Mouse (Mus musculus): ENCODE data around the gene Siae.

Gene Siae

GRCm38 (mm10) chr9:37540701-37541575 lies 14.6 kb upstream of the Siae start:
- no peak for DNase-seq (ENCODE audit: low spot score)

GRCm38 (mm10) chr9:37541851-37542642 lies 13.5 kb upstream of the Siae start:
- no peak for DNase-seq (ENCODE audit: low spot score)

GRCm38 (mm10) chr9:37543869-37544440 lies 11.5 kb upstream of the Siae start:
- no peak for DNase-seq (ENCODE audit: low spot score)

GRCm38 (mm10) chr9:37544447-37545165 lies 10.9 kb upstream of the Siae start:
- peak; percentile 73 for DNase-seq (ENCODE audit: low spot score)

GRCm38 (mm10) chr9:37545166-37545610 lies 10.3 kb upstream of the Siae start:
- DNase-seq (ENCODE audit: low spot score) = no peak

GRCm38 (mm10) chr9:37545847-37546452 lies 9.5 kb upstream of the Siae start:
- DNase-seq (ENCODE audit: low spot score) = no peak

GRCm38 (mm10) chr9:37546889-37547288 lies 8.6 kb upstream of the Siae start:
- no peak for DNase-seq (ENCODE audit: low spot score)

GRCm38 (mm10) chr9:37550435-37550834 lies 5.1 kb upstream of the Siae start:
- no peak for DNase-seq (ENCODE audit: low spot score)

- no peak for DNase-seq (ENCODE audit: low spot score)
Measured at GRCm38 (mm10) chr9:37551751-37552531, 3.6 kb upstream of the Siae start.

- DNase-seq (ENCODE audit: low spot score) = peak; percentile 88
Measured at GRCm38 (mm10) chr9:37552536-37553293, 2.8 kb upstream of the Siae start, which contains the start of gene Nrgn. Gene Nrgn (minus strand): TSS chr9:37552904.

- no peak for DNase-seq (ENCODE audit: low spot score)
Measured at GRCm38 (mm10) chr9:37554279-37554678, 1.2 kb upstream of the Siae start.

GRCm38 (mm10) chr9:37556366-37556765 lies 868 bp downstream of the Siae start:
- DNase-seq (ENCODE audit: low spot score) = no peak

- no peak for DNase-seq (ENCODE audit: low spot score)
Measured at GRCm38 (mm10) chr9:37560617-37561016, 5.1 kb downstream of the Siae start.

- no peak for DNase-seq (ENCODE audit: low spot score)
Measured at GRCm38 (mm10) chr9:37563805-37564204, 8.3 kb downstream of the Siae start.

- DNase-seq (ENCODE audit: low spot score) = no peak
Measured at GRCm38 (mm10) chr9:37567019-37567418, 11.5 kb downstream of the Siae start.

GRCm38 (mm10) chr9:37567454-37567853 lies 12.0 kb downstream of the Siae start:
- no peak for DNase-seq (ENCODE audit: low spot score)

GRCm38 (mm10) chr9:37567892-37568604 lies 12.6 kb downstream of the Siae start:
- DNase-seq (ENCODE audit: low spot score) = no peak

- no peak for DNase-seq (ENCODE audit: low spot score)
Measured at GRCm38 (mm10) chr9:37568605-37569214, 13.2 kb downstream of the Siae start.

Measured in urinary bladder, postnatal 14 days (tissue).